Mouse (Mus musculus) kidney, adult 18-20 months (tissue): ENCODE data around the gene Gm16253.

ENCODE experiments used
- DNase-seq: peaks from one replicate; pipeline ENCODE4 v3.0.0; 2021

Gene Gm16253

DNA sequence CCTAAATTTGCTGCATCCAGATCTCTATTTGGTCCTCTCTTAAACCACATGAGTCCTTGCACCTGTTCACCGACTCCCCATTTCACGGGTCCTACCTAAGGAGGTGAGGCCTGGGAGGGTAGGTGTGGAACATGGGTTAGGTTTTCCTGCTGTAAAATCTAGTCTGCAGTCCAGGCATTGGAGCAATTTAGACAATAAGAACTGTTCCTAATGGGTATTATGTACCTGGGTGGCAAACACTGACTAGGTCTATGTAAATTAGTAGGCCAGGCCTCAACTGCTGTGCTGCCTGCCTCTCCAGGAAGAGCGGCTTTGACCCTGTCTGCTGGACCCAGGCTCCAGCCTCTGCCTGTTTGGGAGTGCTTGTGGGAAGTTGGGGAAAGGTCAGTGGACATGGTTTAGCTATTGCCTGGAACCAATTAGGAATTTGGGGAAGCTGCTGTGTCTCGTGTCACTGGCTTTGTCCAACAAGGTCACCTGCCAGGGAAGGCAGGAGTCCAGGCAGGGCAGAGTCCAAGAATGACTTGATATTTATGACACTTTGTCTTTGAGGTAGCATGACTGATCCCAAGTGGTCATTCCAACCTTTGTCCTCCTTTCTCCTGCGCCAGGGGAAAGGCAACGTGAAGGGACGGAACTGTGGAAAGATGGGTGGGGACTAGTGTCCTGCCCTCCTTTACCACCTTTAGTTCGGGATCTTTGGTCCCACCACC is 1.4 kb upstream of the Gm16253 start:
- peak; percentile 83 for DNase-seq

DNA sequence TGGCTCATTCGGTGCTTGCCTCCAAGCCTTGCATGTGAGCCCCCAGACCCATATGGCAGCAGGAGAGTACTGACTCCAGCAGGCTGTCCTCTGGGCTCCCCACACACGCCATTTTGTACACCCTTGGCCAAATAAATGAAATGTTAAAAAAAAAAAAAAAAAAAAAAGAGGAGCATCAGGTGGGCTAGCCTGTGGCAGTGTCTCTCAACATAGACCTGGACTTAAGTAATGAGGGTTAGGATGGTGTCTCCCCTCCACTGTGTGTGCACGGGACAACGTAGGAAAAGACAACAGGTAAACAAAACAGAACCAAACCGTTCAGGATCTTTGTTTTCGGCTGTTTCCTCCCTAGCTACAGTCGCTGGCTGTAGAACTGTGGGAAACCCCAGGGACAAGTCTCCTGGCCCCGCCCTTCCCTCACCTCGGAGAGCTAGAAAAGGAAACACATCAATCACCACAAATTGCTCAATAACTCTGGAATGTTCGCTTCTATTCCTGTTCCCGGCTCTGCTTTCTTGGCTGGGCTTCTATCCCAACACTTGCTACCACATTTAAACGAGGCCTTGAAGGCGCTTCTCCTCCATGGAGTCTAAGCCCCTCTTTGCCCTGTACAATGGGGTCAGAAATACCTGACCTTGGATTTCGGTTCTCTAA is 652 bp upstream of the Gm16253 start:
- DNase-seq, result peak; percentile 84

DNA sequence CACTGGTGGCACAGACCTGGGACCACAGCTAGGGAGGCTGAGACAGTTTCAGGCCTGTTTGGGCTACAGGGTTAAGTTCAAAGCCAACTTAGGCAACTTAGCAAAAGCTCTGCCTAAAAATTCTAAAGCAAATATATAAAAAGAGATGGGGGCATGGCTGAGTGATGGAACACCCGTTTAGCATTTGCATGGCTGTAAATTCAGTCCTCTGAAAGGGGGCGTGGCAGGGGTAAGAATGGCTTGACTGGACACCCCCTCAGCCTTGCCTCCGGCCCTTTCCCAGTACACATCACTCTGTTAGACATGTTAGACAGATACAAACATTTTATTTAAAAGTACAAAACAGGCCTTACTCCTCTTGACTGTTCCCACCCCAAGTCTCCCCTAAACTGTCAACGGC is 782 bp downstream of the Gm16253 start:
- no peak for DNase-seq

DNA sequence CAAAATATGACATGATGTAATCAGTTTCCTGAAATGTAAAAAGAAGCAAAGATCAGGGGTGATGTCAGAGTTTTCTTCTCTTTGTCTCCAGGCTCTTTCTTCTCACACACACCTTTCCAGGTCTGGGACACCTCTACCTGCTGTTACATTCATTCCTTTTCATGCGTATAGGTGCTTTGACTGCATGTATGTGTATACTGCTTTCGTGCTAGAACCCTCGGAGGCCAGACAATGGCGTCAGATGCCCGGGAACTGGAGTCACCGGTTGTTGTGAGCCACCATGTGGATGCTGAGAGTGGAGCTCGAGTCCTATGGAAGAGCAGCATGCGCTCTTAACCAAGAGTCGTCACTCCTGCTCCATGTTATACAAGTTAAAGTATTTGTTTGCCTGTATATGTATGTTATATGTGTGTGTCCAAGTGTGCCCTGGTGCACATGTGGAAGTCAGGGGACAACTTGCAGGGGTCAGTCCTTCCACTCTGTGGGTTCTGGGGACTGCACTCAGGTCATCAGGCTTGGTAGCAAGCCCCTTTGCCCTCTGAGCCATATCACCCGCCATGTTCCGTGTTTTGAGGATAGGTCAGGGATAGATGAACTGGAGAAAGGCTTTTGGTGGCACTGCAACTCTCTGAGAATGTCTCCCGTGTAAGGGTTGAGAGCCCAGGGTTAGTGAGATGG is 1.9 kb downstream of the Gm16253 start:
- DNase-seq, result no peak

DNA sequence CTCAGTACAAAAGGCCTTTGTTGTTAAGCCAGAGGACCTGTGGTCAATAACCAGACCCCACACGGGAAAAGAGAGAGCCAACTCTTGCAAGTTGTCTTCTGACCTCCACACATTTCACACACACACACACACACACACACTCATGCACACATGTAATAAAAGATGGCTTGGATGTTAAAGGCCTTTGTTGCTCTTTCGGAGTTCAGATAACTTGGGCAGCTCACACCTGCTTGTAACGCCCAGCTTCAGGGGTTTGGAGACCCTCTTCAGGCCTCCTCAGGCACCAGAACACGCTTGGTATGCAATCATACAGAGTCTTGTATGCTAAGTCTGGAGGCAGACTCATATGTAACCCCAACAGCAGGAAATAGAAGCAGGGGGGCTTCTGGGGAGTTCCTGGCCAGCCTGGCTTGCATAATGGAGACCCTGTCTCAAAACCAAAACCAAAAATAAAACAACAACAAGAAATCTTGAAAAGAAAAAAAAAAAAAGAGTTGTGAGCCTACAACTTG is 2.5 kb downstream of the Gm16253 start:
- no peak for DNase-seq

DNA sequence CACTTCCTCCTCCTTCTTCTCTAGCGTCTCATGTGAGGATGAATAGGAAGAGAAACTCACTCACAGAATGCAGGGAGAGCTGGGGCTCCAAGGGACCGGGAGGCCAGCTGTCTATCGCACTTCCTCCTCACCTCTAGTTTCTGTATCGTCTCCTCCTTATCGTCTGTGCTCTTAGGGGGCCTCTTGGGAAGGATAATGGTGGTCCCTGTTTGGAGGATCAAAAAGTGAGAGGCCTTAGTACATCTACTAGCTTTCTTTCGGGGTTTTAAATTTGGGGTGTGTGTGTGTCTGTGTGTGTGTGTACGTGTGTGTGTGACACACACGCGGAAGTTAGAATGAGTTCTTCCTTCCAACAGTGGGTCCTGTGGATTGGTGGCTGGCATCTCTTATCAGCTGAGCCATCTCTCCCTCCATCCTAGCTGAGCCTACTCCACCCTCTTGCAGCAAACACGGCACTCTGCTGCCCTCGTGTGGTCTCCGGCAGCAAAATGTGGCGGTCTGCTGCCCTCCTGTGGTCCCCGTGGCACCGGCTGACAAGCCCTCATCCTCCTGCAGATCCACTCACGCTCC is 3.2 kb downstream of the Gm16253 start:
- DNase-seq, result peak; percentile 92

DNA sequence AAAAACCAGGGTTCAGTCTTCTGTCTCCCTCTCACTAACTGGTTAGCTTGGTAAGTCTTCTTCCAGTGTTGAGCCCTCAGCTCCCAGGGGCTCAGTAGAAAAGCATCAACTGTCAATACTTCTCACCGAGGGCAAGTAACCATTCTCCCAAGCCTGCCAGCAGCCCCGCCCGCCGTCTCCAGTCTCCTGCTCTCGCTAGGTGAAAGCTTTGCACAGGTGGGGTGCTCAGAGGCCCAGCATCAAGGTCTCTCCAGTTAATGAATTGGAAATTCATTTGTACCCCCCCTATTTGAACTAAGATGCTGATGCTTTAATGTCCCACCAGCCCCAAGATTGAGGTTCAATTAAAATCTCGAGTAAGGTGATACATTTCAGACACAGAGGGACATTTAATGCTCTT is 4.4 kb downstream of the Gm16253 start:
- no peak for DNase-seq

DNA sequence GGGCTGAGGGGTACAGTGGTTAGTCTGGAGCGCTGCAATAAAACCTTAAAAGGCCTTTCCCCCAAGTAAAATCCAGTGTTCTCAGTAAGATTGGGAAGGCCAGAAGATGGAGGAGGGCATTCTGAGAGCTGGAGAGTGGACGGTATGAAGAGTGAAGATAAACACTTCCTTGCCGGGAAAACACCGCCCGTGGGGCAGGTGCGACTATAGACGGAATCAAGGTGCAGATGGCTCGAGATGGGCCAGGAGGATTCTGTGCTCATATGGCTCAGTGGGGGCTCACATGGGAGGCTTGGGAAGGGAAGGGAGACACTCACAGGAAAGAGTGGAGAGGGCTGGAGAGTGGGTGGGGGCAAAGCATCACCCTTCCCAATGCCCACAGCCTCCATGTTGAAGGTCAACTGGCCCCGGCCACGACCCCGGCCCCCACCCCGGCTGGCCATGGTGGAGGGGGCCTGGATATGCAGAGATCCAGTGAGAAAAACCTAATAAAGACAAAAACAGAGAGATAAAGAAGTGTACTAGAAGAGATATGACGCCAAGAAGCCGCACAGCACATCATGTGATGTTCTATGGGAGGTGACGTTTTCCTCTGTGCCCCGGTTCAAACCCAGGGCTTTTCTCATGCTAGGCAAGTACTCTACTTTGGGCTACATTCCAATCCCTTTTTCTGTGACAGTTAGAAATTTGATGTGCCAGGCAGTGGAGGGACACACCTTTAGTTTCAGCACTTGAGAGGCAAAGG is 5.2 kb downstream of the Gm16253 start:
- DNase-seq, result no peak

DNA sequence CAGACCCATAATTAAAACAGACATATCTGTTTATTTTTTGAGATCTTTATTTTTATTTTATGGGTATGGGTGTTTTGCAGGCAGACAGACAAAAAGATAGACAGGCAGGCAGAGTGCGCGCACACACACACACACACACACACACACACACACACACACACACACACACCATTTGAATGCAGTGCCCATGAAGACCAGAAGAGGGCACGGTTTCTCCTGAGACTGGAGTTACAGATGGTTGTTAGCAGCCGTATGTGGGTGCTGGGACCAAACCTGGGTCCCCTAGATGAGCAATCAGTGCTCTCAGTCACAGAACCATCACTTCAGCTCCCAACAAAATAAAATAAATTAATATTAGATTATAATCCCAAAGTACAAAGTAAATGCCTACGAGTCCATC is 6.6 kb downstream of the Gm16253 start:
- no peak for DNase-seq

DNA sequence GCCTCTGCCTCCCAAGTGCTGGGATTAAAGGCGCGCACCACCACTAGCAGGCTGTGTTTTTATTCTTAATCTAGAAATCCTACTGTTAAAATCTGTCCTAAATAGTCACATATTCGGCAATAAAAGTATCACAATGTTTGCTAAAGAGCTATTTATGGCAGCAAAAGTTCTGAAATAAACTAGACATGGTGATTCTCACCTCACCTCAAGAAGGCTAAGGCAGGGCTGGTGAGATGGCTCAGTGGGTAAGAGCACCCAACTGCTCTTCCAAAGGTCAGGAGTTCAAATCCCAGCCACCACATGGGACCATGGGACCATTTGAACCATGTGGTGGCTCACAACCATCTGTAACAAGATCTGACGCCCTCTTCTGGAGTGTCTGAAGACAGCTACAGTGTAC is 13.9 kb downstream of the Gm16253 start:
- DNase-seq, result no peak

DNA sequence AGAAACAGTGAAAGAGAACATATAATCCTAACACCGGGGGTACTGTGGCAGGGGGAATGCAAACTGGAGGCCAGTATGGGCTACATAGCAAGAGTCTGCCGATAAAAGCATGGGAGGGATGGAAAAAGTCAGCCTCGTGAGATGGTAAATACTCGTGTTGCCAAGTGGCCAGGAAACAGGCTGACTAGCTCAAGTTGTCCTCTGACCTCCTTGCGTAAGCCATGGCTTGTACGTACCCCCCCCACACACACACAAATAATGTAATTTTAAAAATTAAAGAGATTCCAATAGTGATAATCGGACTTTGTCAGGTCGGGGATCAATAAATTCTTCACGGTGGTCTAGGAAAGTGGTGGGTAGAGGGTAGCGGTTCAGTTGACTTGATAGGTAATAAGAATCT is 16.6 kb downstream of the Gm16253 start:
- DNase-seq, result peak; percentile 37

DNA sequence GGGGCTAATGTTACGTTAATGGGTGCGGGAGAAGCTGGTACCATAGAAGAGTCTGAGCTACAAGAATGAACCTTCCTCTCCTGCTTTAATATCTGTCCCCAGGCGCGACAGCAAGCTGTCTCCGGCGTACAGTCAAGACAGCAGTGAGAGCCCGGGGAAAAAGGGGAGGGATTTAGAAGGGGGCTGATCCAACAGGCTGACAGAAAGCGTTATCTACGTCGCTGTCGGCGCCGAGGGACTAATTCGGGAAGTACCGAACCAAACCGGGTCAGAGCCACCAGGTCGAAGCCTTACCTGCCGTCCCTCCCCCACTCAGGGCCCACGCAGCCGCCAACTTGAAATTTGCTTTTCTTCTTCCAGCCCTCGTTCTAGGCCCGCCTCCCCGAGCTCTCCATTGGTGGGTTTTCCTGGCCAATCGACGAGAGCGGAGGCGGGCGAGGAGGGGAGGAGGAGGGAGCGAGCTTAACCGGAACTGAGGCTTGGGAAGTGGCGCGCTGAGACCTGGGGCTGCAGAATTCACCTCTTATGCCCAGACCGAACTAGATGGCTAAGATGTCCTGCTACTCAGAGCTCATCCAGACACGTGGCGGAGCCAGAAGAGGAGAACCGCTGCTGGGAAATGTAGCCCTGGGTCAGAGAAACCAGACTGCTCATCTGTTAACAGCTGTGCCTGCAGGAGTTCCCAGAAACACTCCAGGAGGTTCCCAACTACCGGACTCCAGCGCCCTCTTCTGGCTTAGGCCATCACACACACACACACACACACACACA is 17.2 kb downstream of the Gm16253 start, which contains the start of gene Polr3gl:
Polr3gl (minus strand) TSS at position 392 of the 771 bp plus-strand sequence.
- DNase-seq, result peak; percentile 96

DNA sequence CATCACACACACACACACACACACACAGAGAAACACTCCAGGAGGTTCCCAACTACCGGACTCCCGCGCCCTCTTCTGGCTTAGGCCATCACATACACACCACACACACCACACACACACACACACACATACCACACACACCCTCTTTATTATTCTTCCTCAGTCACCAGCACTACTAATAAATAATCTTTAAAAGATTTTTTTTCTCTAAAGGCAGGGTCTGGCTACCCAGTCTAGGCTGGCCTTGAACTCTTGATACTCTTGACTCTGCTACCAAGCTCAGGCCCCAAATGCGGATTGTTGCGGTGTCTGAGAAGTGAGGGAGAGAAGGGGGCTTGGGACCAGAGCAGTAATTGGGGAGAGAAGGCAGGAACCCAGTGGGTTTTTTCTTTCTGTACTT is 18.1 kb downstream of the Gm16253 start:
- no peak for DNase-seq

DNA sequence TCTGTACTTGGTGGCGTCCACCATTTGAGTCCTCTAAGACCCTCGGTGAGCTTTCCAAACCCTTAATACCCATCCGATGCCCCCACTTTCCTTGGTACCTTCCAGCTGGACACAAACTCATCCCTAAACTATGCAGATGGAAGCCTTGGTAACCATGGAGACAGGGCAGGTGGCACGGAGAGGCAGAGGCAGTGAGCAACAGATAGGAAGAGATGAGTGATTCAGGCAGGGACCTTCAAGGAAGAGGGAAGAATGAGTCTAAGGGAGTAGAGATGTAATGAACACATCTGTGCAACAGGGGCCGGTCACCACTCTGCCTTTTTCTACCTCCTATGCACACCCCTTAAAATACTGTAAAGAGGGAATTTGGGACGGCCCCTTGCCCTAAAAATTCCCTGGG is 18.9 kb downstream of the Gm16253 start:
- DNase-seq, result no peak

DNA sequence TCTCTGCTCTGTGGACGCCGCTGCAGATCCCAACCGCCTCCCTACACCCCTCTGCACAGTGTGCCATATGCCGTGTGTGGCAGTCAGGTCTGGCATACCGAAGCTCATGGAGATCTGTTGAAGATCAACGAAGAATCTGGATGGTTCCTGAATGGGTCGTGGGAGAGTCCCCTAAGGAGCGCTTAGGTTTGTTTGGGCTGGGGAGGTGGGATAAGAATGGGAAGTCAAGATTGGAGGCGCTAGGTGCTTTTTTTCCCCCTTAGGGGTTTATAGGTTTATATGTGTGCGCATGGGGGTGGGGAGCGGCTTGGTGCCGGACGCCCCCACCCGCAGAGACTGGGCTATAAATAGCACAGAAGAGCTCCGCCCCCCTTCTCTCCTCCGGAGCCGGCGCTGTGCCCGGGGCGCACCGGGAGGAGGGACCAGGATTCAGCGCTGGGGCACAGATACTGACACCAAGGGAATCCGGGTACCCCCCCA is 19.5 kb downstream of the Gm16253 start, which contains the start of gene Ankrd34a:
Ankrd34a (plus strand) TSS at position 409 of the 480 bp plus-strand sequence.
- peak; percentile 41 for DNase-seq

DNA sequence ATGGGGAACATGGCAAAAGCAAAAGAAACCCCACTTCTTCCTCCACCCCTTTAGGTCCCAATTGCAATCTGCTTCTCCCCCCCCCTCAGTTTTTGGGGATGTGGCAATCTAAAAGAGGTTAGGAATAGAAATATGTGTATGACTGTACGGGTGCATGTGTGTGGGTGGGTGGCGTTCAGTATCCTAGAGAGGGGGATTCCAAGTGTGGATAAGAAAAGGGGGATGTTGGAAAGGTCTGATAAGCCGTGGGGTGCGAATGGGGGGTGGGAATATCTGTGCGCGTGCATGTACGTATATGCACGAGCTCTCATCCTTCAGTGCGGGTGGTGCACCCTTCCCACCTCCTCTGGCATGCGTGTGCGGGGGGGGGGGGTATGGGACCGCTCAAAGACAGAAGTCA is 20.1 kb downstream of the Gm16253 start:
- DNase-seq, result no peak

DNA sequence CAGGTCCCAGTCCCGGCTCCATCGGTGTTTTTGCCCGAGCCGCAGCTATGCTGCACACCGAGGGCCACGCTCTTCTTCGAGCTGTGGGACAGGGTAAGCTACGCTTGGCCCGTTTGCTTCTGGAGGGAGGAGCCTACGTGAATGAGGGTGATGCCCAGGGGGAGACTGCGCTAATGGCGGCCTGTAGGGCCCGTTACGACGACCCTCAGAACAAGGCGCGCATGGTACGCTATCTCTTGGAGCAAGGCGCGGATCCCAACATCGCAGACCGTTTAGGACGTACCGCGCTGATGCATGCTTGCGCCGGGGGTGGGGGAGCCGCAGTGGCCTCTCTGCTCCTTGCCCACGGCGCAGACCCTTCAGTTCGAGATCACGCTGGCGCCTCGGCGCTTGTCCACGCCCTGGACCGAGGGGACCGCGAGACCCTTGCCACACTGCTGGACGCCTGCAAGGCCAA is 20.7 kb downstream of the Gm16253 start:
- DNase-seq, result no peak

DNA sequence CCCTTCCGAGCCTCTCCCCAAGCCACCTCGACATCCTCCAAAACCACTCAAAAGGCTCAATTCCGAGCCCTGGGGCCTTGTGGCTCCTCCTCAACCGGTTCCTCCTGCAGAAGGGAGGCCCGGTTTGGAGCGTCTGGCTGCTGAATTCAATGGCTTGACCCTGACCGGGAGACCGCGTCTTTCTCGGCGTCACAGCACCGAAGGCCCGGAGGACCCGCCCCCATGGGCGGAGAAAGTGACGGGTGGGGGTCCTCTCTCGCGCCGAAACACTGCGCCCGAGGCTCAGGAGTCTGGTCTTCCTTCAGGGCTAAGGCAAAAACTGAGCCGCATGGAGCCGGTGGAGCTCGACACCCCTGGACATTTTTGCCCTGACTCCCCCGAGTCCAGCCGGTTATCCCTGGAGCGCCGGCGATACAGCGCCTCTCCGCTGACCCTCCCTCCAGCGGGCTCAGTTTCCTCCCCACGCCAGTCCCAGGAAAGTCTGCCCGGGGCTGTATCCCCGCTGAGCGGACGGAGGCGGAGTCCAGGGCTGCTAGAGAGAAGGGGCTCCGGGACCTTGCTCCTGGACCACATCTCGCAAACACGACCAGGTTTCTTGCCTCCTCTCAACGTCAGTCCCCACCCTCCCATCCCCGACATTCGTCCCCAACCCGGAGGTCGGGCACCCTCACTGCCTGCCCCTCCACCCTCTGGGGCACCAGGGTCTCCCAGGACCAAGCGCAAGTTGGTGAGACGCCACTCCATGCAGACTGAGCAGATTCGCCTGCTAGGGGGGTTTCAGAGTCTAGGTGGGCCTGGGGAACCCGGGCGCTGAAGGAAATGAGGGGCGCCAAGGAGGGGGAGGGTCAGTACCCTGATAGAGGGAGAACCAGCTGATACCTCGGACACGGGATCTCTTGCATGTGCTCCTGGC is 21.6 kb downstream of the Gm16253 start:
- DNase-seq, result peak; percentile 66

DNA sequence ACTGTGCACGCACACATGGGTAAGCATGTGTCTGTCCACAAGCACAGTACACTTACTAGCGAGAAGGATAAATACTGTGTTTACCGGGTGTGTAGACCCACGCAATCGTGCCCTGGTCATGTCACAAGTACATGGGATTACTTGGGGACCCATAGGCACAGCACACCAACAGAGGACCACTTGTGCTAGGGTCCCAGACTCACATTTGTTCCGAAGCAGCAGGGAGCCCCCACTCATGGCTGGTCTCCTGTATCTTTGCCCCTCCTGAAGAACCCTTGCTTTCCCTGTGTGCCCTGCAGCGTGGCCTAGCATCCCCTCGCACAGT is 22.2 kb downstream of the Gm16253 start:
- DNase-seq, result no peak

DNA sequence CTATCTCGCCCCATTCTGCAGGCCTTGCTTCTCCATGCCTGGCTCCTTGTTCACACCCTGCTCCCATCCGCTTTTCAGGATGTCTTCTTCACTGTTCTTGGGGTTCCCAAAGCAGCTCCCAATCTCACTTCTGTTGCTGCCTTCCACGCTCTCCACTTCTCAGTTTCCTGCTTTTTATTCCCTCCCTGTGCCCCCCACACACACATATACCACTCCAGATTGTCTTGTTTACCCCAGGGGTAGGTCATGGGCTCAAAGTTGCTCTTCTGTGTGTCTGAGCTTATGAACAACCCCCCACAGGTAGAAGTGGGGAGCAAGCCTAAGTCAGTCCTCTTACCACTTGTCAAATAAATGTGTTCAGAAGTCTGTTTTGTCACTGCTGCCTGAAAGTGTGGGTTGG is 22.6 kb downstream of the Gm16253 start:
- no peak for DNase-seq
